Mouse (Mus musculus) ES-Bruce4 (cell line): ENCODE measurements around the gene Heatr1.

Source experiments
- CTCF ChIP-seq: IDR thresholded peaks from one replicate; pipeline ENCODE4 v1.8.1; 2011; ENCODE audit warnings: low read depth, low read length
- EP300 ChIP-seq: IDR thresholded peaks from 2 replicates; pipeline ENCODE4 v1.6.1; 2011; ENCODE audit warnings: low read depth, low read length; ENCODE audit not compliant: insufficient read depth
- POLR2A ChIP-seq: IDR thresholded peaks from one replicate; pipeline ENCODE4 v1.8.1; 2011; ENCODE audit warnings: low read length; ENCODE audit not compliant: insufficient read depth

DNA sequence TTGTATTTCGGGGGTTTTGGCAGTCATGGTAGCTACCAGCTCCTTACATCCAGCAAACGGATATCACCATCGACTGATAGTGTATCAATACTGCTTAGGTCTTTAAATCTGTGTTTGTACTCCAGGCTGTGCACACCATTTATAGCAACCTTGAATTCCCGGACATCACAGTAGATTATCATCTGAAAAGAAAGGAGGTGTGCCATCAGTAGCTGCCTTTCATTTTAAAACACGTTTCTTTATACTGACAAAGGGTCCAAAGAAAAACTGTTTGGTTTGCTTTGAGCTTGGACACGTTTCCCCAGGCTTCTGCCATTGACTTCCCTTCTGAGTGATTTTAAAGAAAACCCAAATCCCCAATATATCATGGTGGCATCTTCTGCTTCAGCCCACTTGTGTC is 46.0 kb downstream of the Heatr1 start:
- no peak for TF ChIP-seq CTCF
- TF ChIP-seq POLR2A, result no peak
- TF ChIP-seq EP300, result no peak
